Mouse (Mus musculus) cerebellum, adult 2 months (tissue): ENCODE measurements around the gene Rbms1. TPM values are rescaled to one million over a fixed set of nuclear protein-coding genes. Genes with fewer than 3 reads are reported as not detected.

ENCODE experiments used
- DNase-seq, 2 experiments: peaks; one replicate each; pipeline ENCODE4 v3.0.0; 2021
- H3K27ac ChIP-seq: fragments of 200-500 bp; 2 replicates; pipeline ENCODE4 v1.5.1; 2012; ENCODE audit warnings: low read length, control low read depth, inconsistent platforms; ENCODE audit not compliant: insufficient read depth
- H3K27me3 ChIP-seq: fragments of 200-500 bp; 2 replicates; pipeline ENCODE4 v1.6.1; 2012; ENCODE audit warnings: inconsistent platforms, mild to moderate bottlenecking, low read length, moderate library complexity; ENCODE audit not compliant: control insufficient read depth, insufficient read depth
- H3K4me1 ChIP-seq: fragments of 200-500 bp; 2 replicates; pipeline ENCODE4 v1.6.1; 2011; ENCODE audit warnings: low read length; ENCODE audit not compliant: control insufficient read depth, insufficient read depth
- H3K4me3 ChIP-seq: fragments of 200-500 bp; replicated peaks from 2 replicates; pipeline ENCODE3; 2011; ENCODE audit warnings: mild to moderate bottlenecking, low read depth, low read length, control low read depth; ENCODE audit not compliant: insufficient read depth
- CTCF ChIP-seq: fragments of 200-500 bp; IDR thresholded peaks from 2 replicates; pipeline ENCODE4 v1.5.1; 2011; ENCODE audit warnings: low read depth, mild to moderate bottlenecking, control low read depth, low read length, moderate library complexity, borderline replicate concordance; ENCODE audit not compliant: insufficient read depth
- POLR2A ChIP-seq: fragments of 200-500 bp; IDR thresholded peaks from 2 replicates; pipeline ENCODE4 v1.6.1; 2011; ENCODE audit warnings: low read length, control low read depth, borderline replicate concordance; ENCODE audit not compliant: insufficient read depth
- WGBS: fragments of 180-500 bp; shearing (Covaris S2); methylation state at CpG from one replicate; pipeline ENCODE4 v1.1.7; 2018; 5-methylcytosine and 5-hydroxymethylcytosine counted together
- polyA plus RNA-seq: library from polyadenylated mRNA; depleted of rRNA; stranded (reverse); fragments of >200 nt; gene quantifications from 2 replicates; pipeline ENCODE4 v1.2.3, GENCODE M21; 2012

The Rbms1 gene
- polyA plus RNA-seq, 1 experiment: 23.5 TPM

GRCm38 (mm10) chr2:60714475-60714874 is 248.5 kb downstream of the Rbms1 start:
- Histone ChIP-seq H3K27ac (no peak overlapping the region), H3K27me3 (no peaks in the 10 kb centered on the region), H3K4me3 (no peak overlapping the region), H3K4me1 (no peaks in the 10 kb centered on the region)
- WGBS: 62% methylated on average over 7 of the region's 7 CpGs
- no peak for DNase-seq
- no peak for TF ChIP-seq POLR2A
- TF ChIP-seq CTCF: no peak

GRCm38 (mm10) chr2:60713857-60714256 is 249.1 kb downstream of the Rbms1 start:
- Histone ChIP-seq H3K27ac (no peak overlapping the region), H3K4me1 (no peaks in the 10 kb centered on the region), H3K4me3 (no peak overlapping the region), H3K27me3 (no peaks in the 10 kb centered on the region)
- 53% methylated on average over 8 of the region's 8 CpGs for WGBS
- no peak for DNase-seq
- no peak for TF ChIP-seq POLR2A
- no peak for TF ChIP-seq CTCF

GRCm38 (mm10) chr2:60712891-60713290 is 250.1 kb downstream of the Rbms1 start:
- H3K4me3 ChIP-seq: no peak overlapping the region
- WGBS: 39% methylated on average over 5 of the region's 5 CpGs

GRCm38 (mm10) chr2:60712483-60712882 is 250.5 kb downstream of the Rbms1 start:
- 75% methylated on average over 6 of the region's 6 CpGs for WGBS
- no peak for TF ChIP-seq CTCF
- no peak for TF ChIP-seq POLR2A
- H3K4me3 ChIP-seq: no peak overlapping the region
- no peaks in the 10 kb centered on the region for H3K27me3 ChIP-seq
- H3K27ac ChIP-seq: no peak overlapping the region
- no peaks in the 10 kb centered on the region for H3K4me1 ChIP-seq
- DNase-seq: no peak

More at GRCm38 (mm10) chr2:60712891-60713290, 250.1 kb downstream of the Rbms1 start:
- Histone ChIP-seq H3K27ac (no peak overlapping the region), H3K4me1 (no peaks in the 10 kb centered on the region), H3K27me3 (no peaks in the 10 kb centered on the region)
- no peak for DNase-seq
- TF ChIP-seq POLR2A (no peak), CTCF (no peak)

- H3K27ac ChIP-seq: no peak overlapping the region
- H3K4me3 ChIP-seq: no peak overlapping the region
- WGBS: 89% methylated on average over 7 of the region's 7 CpGs
- H3K4me1 ChIP-seq: no peaks in the 10 kb centered on the region
- DNase-seq: no peak
- H3K27me3 ChIP-seq: no peaks in the 10 kb centered on the region
- TF ChIP-seq POLR2A (no peak), CTCF (no peak)
Observed at GRCm38 (mm10) chr2:60711098-60711880, 251.7 kb downstream of the Rbms1 start.

- TF ChIP-seq POLR2A: no peak
- TF ChIP-seq CTCF: no peak
- no peak for DNase-seq
- WGBS: 74% methylated on average over 4 of the region's 4 CpGs
- Histone ChIP-seq H3K27me3 (no peaks in the 10 kb centered on the region), H3K27ac (no peak overlapping the region), H3K4me1 (no peaks in the 10 kb centered on the region), H3K4me3 (no peak overlapping the region)
Observed at GRCm38 (mm10) chr2:60710317-60710716, 252.7 kb downstream of the Rbms1 start.

GRCm38 (mm10) chr2:60708671-60709070 is 254.3 kb downstream of the Rbms1 start:
- WGBS: 34% methylated on average over 3 of the region's 3 CpGs
- no peak overlapping the region for H3K27ac ChIP-seq
- H3K4me1 ChIP-seq: no peaks in the 10 kb centered on the region
- DNase-seq: no peak
- H3K27me3 ChIP-seq: no peaks in the 10 kb centered on the region
- no peak overlapping the region for H3K4me3 ChIP-seq
- TF ChIP-seq POLR2A: no peak

GRCm38 (mm10) chr2:60706866-60707265 is 256.1 kb downstream of the Rbms1 start:
- Histone ChIP-seq H3K4me1 (no peaks in the 10 kb centered on the region), H3K27me3 (no peaks in the 10 kb centered on the region), H3K4me3 (no peak overlapping the region), H3K27ac (no peak overlapping the region)
- no peak for TF ChIP-seq CTCF
- TF ChIP-seq POLR2A: no peak
- no peak for DNase-seq
- 65% methylated on average over 3 of the region's 3 CpGs for WGBS
